Mouse (Mus musculus): ENCODE measurements around the gene Zfp292.

- TF ChIP-seq UBTF (IDR thresholded peaks at IDR 0.05; ENCODE audit: low read depth, low read length) (no peak), CTCF (conservative IDR thresholded peaks at IDR 0.05 in 1 of 2, IDR thresholded peaks at IDR 0.05 in 1 of 2; ENCODE audit: low read depth in 2 of 2, low read length in 2 of 2) (no peak), MYC (IDR thresholded peaks at IDR 0.05; ENCODE audit: low read depth, low read length) (no peak), POLR2A (IDR thresholded peaks at IDR 0.05; ENCODE audit: low read depth, low read length) (no peak), NRF1 (IDR thresholded peaks at IDR 0.05; ENCODE audit: low read depth, low read length) (no peak), E2F4 (IDR thresholded peaks at IDR 0.05; ENCODE audit: insufficient replicate concordance, low read depth, low read length) (no peak), KAT2A (IDR thresholded peaks at IDR 0.05; ENCODE audit: insufficient replicate concordance, low read length) (no peak), RAD21 (IDR thresholded peaks at IDR 0.05; ENCODE audit: low read depth, low read length) (no peak), MEF2A (IDR thresholded peaks at IDR 0.05; ENCODE audit: borderline replicate concordance, low read depth, low read length) (0 out of 2 replicates have a peak, but pooled peaks have one; percentile 19), PAX5 (IDR thresholded peaks at IDR 0.05; ENCODE audit: low read length) (no peak)
These were observed 62.9 kb downstream of the Zfp292 start for GRCm38 (mm10) chr4:34819904-34820303.
